Mouse (Mus musculus): ENCODE data around the gene Hoxc8.

The Hoxc8 gene

DNA sequence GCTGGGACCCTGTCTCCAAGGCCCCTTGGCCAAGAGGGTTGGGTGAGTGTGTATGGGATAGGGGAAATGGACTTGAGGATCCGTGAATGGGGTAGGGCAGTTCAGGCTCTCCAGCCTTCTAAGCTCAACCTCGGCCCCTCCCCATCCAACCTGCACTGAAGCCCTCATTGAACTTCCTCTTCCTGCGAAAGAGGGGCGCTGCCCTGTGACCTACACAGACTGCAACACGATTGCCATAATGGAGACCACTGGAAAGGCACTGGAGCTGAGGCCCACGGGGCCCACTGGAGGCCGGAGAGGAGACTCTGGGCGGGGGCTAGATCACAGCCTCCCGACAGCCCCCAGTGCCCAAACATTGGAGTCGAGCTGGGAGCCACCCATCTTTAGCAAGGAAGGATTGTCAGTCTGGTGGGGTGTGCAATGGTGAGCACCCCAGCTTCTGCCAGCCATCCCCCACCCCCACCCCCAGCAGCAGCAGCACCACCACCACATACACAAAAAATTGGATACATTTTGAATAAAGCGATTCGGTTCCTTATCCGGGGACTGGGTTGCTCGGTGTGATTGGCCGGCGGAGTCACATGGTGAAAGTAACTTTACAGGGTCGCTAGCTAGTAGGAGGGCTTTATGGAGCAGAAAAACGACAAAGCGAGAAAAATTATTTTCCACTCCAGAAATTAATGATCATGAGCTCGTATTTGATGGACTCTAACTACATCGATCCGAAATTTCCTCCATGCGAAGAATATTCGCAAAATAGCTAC is 43.8 kb downstream of the Hoxc8 start:
- no peak for DNase-seq (ENCODE audit: low spot score in 2 of 2)

DNA sequence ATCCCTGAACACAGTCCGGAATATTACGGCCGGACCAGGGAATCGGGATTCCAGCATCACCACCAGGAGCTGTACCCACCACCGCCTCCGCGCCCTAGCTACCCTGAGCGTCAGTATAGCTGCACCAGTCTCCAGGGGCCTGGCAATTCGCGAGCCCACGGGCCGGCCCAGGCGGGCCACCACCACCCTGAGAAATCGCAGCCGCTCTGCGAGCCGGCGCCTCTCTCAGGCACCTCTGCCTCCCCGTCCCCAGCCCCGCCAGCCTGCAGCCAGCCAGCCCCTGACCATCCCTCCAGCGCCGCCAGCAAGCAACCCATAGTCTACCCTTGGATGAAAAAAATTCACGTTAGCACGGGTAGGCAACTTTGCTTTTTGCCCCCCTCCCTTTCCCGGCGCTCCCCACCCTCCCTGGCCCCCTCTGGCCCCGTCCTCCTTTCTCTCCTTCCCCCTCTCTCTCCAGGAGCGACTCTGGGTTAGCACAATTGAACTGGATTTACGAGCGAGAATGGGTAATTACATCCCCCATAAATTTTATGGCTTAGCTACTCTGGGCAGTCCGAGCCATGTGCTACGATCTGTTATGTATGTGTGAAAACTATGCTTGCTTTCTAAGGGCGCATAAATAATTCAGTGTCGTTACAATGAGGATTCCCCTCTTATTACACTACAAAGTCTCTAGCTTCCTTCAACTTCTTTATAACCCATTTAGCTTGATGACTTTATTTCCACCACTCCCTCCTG is 44.6 kb downstream of the Hoxc8 start:
- no peak for DNase-seq (ENCODE audit: low spot score in 2 of 2)

DNA sequence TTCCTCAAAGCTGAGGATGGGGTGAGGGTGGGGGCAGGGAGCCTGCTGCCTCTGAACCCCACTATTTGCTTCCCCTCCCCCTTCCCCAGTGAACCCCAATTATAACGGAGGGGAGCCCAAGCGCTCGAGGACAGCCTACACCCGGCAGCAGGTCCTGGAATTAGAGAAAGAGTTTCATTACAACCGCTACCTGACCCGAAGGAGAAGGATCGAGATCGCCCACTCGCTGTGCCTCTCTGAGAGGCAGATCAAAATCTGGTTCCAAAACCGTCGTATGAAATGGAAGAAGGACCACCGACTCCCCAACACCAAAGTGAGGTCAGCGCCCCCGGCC is 45.1 kb downstream of the Hoxc8 start:
- DNase-seq (ENCODE audit: low spot score in 2 of 2) = no peak

DNA sequence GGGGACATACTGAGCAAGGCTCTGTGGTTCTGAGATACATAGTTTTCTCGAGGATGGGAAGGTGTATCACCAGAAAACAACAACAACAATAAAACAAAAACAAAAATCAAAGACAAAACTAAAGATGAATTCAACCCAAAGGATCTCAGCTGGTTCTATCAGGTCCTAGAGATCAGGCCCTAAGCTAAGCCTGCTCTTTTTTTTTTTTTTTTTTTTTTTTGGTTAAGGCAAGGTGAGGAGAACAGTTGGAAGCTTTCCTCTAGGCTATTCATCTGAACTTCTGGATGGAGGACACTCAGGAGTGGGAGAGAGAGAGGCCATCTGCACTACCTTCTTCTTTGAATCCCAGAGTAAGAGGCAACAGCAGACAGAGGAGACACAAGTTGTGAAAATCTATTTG is 47.2 kb downstream of the Hoxc8 start:
- no peak for DNase-seq (ENCODE audit: low spot score in 2 of 2)

DNA sequence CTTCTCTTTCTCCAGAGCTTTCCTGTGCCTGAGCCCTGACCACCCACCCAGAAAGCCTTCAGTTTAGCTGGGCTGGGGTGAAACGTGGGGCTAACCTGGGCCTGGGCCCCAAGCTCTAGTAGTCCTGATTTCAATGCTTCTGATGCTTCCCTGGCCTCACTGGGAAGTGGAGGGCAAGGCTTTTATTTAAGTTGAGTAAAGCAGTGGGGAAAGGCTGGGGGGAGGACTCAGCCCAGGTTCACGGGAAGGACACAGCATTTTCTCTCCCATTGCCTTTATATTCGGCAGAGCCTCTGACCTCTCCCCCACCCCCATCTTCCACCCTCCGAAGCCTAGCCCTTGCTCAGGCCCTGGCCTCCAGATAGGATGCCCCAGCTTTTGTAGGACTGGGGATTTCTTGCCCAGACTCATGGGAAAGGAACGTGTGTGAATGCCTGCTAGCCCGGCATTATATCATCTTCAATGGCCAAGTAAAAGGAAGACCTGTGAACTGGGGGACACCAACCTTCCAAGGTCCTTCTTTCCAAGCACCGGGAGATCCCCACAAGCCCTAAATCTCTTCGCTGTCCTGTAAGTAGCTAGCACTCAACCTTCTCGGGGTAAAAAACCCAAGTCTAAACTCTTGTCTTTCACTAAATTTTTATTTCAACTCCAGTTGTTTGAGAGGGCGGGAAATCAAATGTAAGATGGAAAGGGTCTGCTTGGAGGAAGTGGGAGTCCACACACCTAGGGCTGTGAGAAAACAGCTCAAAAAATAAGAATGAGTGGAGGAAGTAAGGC is 48.5 kb downstream of the Hoxc8 start:
- DNase-seq (ENCODE audit: low spot score in 2 of 2) = no peak

DNA sequence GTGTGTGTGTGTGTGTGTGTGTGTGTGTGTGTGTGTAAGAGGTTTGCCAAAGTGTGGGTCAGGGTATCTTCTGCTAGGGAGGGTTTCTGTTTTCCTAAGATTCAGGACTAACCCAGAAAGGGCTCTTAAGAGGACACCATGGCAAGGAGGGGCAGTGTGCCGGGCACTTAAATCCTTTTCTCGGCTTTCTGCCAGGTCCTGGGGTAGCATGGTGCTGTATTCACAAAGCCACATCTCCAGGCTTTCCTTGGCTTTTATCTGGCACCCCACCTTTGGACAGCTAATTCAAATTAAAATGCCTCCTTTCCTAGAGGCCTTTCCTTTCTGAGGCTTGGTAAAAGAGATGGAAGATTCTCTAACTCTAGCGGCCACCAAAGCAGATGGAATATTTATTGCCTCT is 49.2 kb downstream of the Hoxc8 start:
- no peak for DNase-seq (ENCODE audit: low spot score in 2 of 2)

DNA sequence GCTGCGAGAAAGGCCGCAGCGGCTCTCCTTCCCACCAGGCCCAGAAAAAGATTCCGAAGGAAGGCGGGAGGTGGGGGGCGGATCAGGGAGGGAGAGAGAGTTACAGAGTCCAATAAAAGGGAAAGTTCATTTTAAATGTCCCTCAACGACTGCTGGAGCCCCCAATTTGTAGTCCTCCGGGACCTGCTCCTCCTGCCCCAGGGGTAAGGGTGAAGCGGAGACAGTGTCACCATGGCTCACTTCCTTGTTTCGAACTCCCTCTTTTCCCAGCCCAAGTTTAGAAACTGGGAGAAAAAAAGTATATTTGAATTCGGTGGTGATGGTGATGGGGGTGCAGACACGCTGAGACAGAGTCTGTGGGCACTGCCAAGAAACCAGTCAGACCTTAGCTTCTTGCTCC is 50.2 kb downstream of the Hoxc8 start:
- DNase-seq (ENCODE audit: low spot score in 2 of 2) = no peak

DNA sequence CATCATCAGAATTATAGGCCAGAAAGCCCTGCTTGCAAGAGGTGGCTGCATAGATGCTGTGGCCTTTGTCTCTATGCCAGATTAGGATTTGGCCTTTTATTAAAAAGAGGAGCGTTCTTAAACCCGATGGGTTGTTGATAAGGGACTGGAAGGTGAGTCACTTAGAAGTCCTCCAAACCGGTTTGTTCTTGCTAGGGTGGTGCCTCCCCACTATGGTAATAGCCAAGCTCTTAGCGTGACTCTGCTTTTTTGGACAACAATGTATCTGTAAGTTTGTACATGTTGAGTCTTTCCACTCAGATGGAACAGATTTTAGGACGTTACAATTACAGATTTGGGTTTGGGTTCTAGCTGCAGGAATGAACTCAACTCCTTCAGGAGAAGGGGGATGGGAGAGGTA is 51.2 kb downstream of the Hoxc8 start:
- DNase-seq (ENCODE audit: low spot score in 2 of 2) = no peak

DNA sequence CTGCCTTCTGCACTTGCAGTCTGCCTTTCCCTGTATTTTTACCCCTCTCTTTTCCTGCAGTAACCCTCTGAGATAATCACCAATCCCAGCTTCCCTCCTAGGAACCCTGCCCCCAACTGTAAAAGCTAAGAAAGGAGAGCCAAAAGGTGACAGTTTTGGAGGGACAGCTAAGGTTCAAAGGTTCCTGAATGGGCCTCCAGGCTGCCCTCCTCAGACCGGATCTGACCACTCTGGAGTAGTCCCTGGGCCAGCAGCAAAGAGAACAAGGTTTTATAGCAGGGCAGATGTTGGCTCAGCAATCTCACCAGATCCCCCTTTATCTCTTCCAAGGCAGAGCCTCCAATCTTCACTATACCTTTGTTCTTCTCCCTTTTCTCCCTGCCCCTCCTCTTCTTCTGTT is 51.8 kb downstream of the Hoxc8 start:
- no peak for DNase-seq (ENCODE audit: low spot score in 2 of 2)

Data from frontal cortex, postnatal 10 days (tissue).